Comparison of ENCODE assay signal across 31 mouse cellular contexts in the genomic region with DNA sequence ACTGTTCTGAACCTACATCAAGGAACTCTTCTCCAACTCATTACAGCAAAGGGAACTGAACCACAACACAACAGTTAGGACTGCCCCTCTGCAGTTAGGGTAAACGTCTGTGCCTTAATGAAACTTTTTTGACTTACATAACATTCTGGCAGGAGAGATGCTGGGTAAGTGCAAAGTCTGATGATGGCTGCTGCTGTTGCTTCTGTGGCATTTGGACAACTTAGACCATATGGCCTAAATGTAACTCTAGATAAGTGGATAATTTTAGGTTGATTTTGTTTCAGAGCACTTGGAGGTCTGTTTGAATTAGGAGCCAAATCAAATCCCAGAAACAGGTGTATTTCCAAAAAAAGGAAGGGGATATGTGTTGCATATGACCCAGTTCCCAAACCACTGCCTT.
"Had no signal": no experiment of that assay in that cellular context is flagged by ENCODE, and none has a peak within 500 bp of the region (broad histone marks: within the 10 kb centered on the region; RNA-seq: fewer than 3 reads in every experiment).

No protein-coding gene starts in this region.

- H3K4me3 ChIP-seq: limb, embryonic 10.5 days; limb, embryonic 12.5 days; limb, embryonic 13.5 days; limb, embryonic 15.5 days; liver, embryonic 12.5 days; liver, embryonic 13.5 days; liver, embryonic 15.5 days; lung, embryonic 15.5 days; megakaryocyte, embryonic 14.5 days; midbrain, embryonic 10.5 days; midbrain, embryonic 12.5 days; midbrain, embryonic 13.5 days; midbrain, embryonic 15.5 days; myocyte; neural tube, embryonic 12.5 days; neural tube, embryonic 13.5 days had no signal

- ATAC-seq: liver, embryonic 12.5 days; liver, postnatal 0 days; lung, postnatal 0 days; midbrain, embryonic 13.5 days; midbrain, embryonic 15.5 days; midbrain, embryonic 16.5 days had no signal

- DNase-seq: left cerebral cortex, postnatal 4 days; liver; liver, embryonic 13.5 days; liver, postnatal 0 days; lung, adult 18-20 months; lung, adult 2 months; lung, embryonic 14.5 days; lung, postnatal 10 days; lung, postnatal 14 days; lung, postnatal 36 days; lung, postnatal 4 days; midbrain, embryonic 14.5 days had no signal

- H3K27ac ChIP-seq: limb, embryonic 10.5 days; limb, embryonic 12.5 days; limb, embryonic 13.5 days; limb, embryonic 15.5 days; liver, embryonic 12.5 days; liver, embryonic 13.5 days; liver, embryonic 14.5 days; liver, embryonic 15.5 days; lung, embryonic 15.5 days; macrophage; midbrain, embryonic 10.5 days; midbrain, embryonic 12.5 days; midbrain, embryonic 13.5 days; midbrain, embryonic 15.5 days; neural tube, embryonic 12.5 days; neural tube, embryonic 13.5 days had no signal
